Comparison of ENCODE assay signal across 10 mouse cellular contexts in the genomic region with DNA sequence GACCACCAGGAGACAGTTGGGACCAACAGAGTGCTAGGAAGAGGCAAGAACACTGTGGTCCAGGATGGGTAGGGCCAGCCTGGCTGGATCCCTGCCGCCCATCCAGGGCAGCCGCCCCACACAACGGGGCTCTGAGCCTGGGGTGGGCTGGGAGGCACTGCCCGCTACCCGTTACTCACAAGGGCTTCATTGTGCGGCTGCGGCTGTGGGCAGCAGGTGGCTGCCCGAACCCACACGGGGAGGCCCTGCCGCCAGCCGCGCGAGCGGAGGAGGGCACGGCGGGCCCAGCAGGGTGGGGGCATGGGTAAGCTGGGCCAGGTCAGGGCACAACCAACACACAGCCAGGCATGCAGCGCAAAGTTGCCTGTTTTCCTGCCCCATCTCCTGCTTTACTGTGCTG. TPM values are rescaled to one million over a fixed set of nuclear protein-coding genes. Genes with fewer than 3 reads are reported as not detected.
DNase-seq lines count a peak whose midpoint lies in the region; ATAC-seq lines count a peak whose summit lies in the region.
"Had no signal": no experiment of that assay in that cellular context is flagged by ENCODE, and none has a peak within 500 bp of the region (broad histone marks: within the 10 kb centered on the region; RNA-seq: fewer than 3 reads in every experiment).

No protein-coding gene starts in this region.

- H3K9ac ChIP-seq in hindbrain, embryonic 11.5 days (ENCODE audit: low read depth, low read length): no peak overlapping the region
- no peak overlapping the region for H3K9ac ChIP-seq in heart, embryonic 11.5 days (ENCODE audit: low read depth, low read length)
- H3K9ac ChIP-seq: limb, embryonic 13.5 days had no signal

- intact Hi-C loops in left cerebral cortex, postnatal 25 days (cut with DNase I): no loop called here

- ATAC-seq in hindbrain, embryonic 11.5 days (ENCODE audit: low FRiP score): no peak
- no peak for ATAC-seq in megakaryocyte-erythroid progenitor cell, adult 5-6 weeks (replicated peaks; ENCODE audit: low FRiP score, low TSS enrichment, poor library complexity, severe bottlenecking)
- ATAC-seq in heart, embryonic 11.5 days (replicated peaks; ENCODE audit: insufficient number of reproducible peaks, low FRiP score, low TSS enrichment): no peak

- no peak overlapping the region for H3K4me2 ChIP-seq in hindbrain, embryonic 11.5 days (replicated peaks; ENCODE audit: low read depth, low read length)
- H3K4me2 ChIP-seq in heart, embryonic 11.5 days: no peak overlapping the region
- H3K4me2 ChIP-seq: limb, embryonic 13.5 days had no signal

- H3K9me3 ChIP-seq in hindbrain, embryonic 10.5 days: peaks cover 4% of the 10 kb centered on the region; the same call in 1 of the 2 replicates
- H3K9me3 ChIP-seq in hindbrain, embryonic 11.5 days (ENCODE audit: control insufficient read depth, low read length): no peaks in the 10 kb centered on the region
- no peaks in the 10 kb centered on the region for H3K9me3 ChIP-seq in heart, embryonic 11.5 days (replicated peaks; ENCODE audit: control insufficient read depth, low read length)

- peak overlapping the region; percentile 45; the same call in 1 of the 2 replicates for H3K27ac ChIP-seq in hindbrain, embryonic 10.5 days
- H3K27ac ChIP-seq in hindbrain, embryonic 11.5 days (ENCODE audit: low read depth, low read length): no peak overlapping the region
- H3K27ac ChIP-seq in heart, embryonic 11.5 days (ENCODE audit: low read depth, low read length): no peak overlapping the region
- H3K27ac ChIP-seq: limb, embryonic 13.5 days had no signal

- no peak for DNase-seq in hindbrain, embryonic 10.5 days (ENCODE audit: low spot score)
- DNase-seq in hindbrain, embryonic 11.5 days (ENCODE audit: low spot score): no peak
- peak; percentile 35 to 45 for DNase-seq in frontal cortex, postnatal 14 days (ENCODE audit: low spot score in 2 of 2)
- peak; percentile 40 to 45 for DNase-seq in left cerebral cortex, postnatal 25 days (ENCODE audit: low spot score in 2 of 2)
- peak; percentile 23 to 46 for DNase-seq in right cerebral cortex, postnatal 36 days (ENCODE audit: low spot score in 2 of 2)
- DNase-seq in ovary, postnatal 14 days (ENCODE audit: low spot score): no peak

- H3K4me3 ChIP-seq in hindbrain, embryonic 10.5 days: 0 out of 2 replicates have a peak overlapping the region, but pooled peaks have one; percentile 2
- no peak overlapping the region for H3K4me3 ChIP-seq in hindbrain, embryonic 11.5 days (ENCODE audit: low read depth, low read length)
- H3K4me3 ChIP-seq in heart, embryonic 11.5 days (ENCODE audit: low read depth, low read length): no peak overlapping the region
- H3K4me3 ChIP-seq: limb, embryonic 13.5 days had no signal

- 84% methylated on average over 17 of the region's 17 CpGs for WGBS in hindbrain, embryonic 10.5 days
- WGBS in hindbrain, embryonic 11.5 days: 81% methylated on average over 17 of the region's 17 CpGs
- 90% methylated on average over 17 of the region's 17 CpGs for WGBS in heart, embryonic 11.5 days (ENCODE audit: insufficient replicate concordance)

- no peaks in the 10 kb centered on the region for H3K36me3 ChIP-seq in hindbrain, embryonic 10.5 days
- no peaks in the 10 kb centered on the region for H3K36me3 ChIP-seq in hindbrain, embryonic 11.5 days (ENCODE audit: control insufficient read depth, insufficient read depth, low read length)
- H3K36me3 ChIP-seq in heart, embryonic 11.5 days (ENCODE audit: control insufficient read depth, insufficient read depth, low read length): no peaks in the 10 kb centered on the region
- H3K36me3 ChIP-seq: limb, embryonic 13.5 days had no signal

- peaks cover 25% of the 10 kb centered on the region for H3K4me1 ChIP-seq in hindbrain, embryonic 10.5 days (replicated peaks)
- no peaks in the 10 kb centered on the region for H3K4me1 ChIP-seq in hindbrain, embryonic 11.5 days (replicated peaks; ENCODE audit: control insufficient read depth, insufficient read depth, low read length)
- peaks cover 17% of the 10 kb centered on the region for H3K4me1 ChIP-seq in heart, embryonic 11.5 days (ENCODE audit: control insufficient read depth, insufficient read depth, low read length)

- H3K27me3 ChIP-seq in hindbrain, embryonic 10.5 days (ENCODE audit: insufficient read depth, poor library complexity, severe bottlenecking): no peaks in the 10 kb centered on the region
- H3K27me3 ChIP-seq in hindbrain, embryonic 11.5 days (ENCODE audit: control insufficient read depth, insufficient read depth, low read length): no peaks in the 10 kb centered on the region
- peaks cover 6% of the 10 kb centered on the region; the same call in 1 of the 2 replicates for H3K27me3 ChIP-seq in heart, embryonic 11.5 days (ENCODE audit: control insufficient read depth, insufficient read depth, low read length)
- H3K27me3 ChIP-seq: limb, embryonic 13.5 days had no signal

RNA-seq across cellular contexts. Expression of gene Sstr5, which starts 21.1 kb away (rescaled TPM):
- 0.06 and 0.27 TPM in 2 replicates for polyA plus RNA-seq in hindbrain, embryonic 10.5 days (2016; fragmentation: Nextera tagmentation; extraction: Ambion mirVana)
- polyA plus RNA-seq in hindbrain, embryonic 11.5 days (2014; fragmentation: Nextera tagmentation; extraction: Ambion mirVana): 0.07 and 0.12 TPM in 2 replicates
- under 1 TPM in 1 of 2 experiments, not detected in 1; 0.60 TPM for total RNA-seq in left cerebral cortex, postnatal 25 days (2021)
- not detected in 2 replicates for total RNA-seq in megakaryocyte-erythroid progenitor cell, adult 5-6 weeks (2014; fragmentation: Nextera tagmentation)
- total RNA-seq in megakaryocyte-erythroid progenitor cell, adult 5-6 weeks (2017): not detected in 2 replicates
- polyA plus RNA-seq in heart, embryonic 11.5 days (2014; fragmentation: Nextera tagmentation; extraction: Ambion mirVana): 0.84 and 1.0 TPM in 2 replicates
- polyA plus RNA-seq: neural tube, embryonic 11.5 days had no signal

RNA-seq across cellular contexts. Expression of gene Sox8, which starts 52.3 kb away (rescaled TPM):
- polyA plus RNA-seq in hindbrain, embryonic 10.5 days (2016; fragmentation: Nextera tagmentation; extraction: Ambion mirVana): 9.1 and 10.7 TPM in 2 replicates
- 7.1 TPM in 2 replicates for polyA plus RNA-seq in hindbrain, embryonic 11.5 days (2014; fragmentation: Nextera tagmentation; extraction: Ambion mirVana)
- 10 to 100 TPM; 52.1 to 55.3 TPM for total RNA-seq in left cerebral cortex, postnatal 25 days (2021)
- not detected in 2 replicates for total RNA-seq in megakaryocyte-erythroid progenitor cell, adult 5-6 weeks (2014; fragmentation: Nextera tagmentation)
- total RNA-seq in megakaryocyte-erythroid progenitor cell, adult 5-6 weeks (2017): not detected in 2 replicates
- 2.0 and 2.9 TPM in 2 replicates for polyA plus RNA-seq in heart, embryonic 11.5 days (2014; fragmentation: Nextera tagmentation; extraction: Ambion mirVana)

Comparison
In these comparisons a context has a peak if more than half of its experiments do, and no peak if none do; other contexts are left out.
1. DNase-seq: peak in frontal cortex, postnatal 14 days (2 of 2), left cerebral cortex, postnatal 25 days (2 of 2) and right cerebral cortex, postnatal 36 days (2 of 2); none in hindbrain, embryonic 10.5 days (single experiment), hindbrain, embryonic 11.5 days (single experiment) and ovary, postnatal 14 days (single experiment).